Mouse (Mus musculus) limb, embryonic 14.5 days (tissue): ENCODE measurements around the gene Wwox. TPM values are rescaled to one million over a fixed set of nuclear protein-coding genes. Genes with fewer than 3 reads are reported as not detected.

Experiments used
- ATAC-seq: fragments of 200-750 bp; cut with Nextera tagmentation; 2 replicates; pipeline ENCODE4 v1.8.0; 2017; ENCODE audit warnings: low read depth, moderate number of reproducible peaks, moderate TSS enrichment; ENCODE audit not compliant: low FRiP score
- DNase-seq: peaks from one replicate; pipeline ENCODE4 v3.0.0-alpha.2; 2015; ENCODE audit warnings: low spot score
- H3K27ac ChIP-seq: fragments of 300-500 bp; sonication (generic); replicated peaks from 2 replicates; pipeline ENCODE4 v1.5.1; 2014; ENCODE audit warnings: low read depth, mild to moderate bottlenecking, low read length, moderate library complexity, mixed read lengths
- H3K27me3 ChIP-seq: fragments of 300-500 bp; sonication (generic); 2 replicates; pipeline ENCODE4 v1.6.1; 2014; ENCODE audit warnings: low read length, mixed read lengths; ENCODE audit not compliant: control insufficient read depth, insufficient read depth
- H3K36me3 ChIP-seq: fragments of 300-500 bp; sonication (generic); 2 replicates; pipeline ENCODE4 v1.6.1; 2014; ENCODE audit warnings: mild to moderate bottlenecking, low read length, moderate library complexity, mixed read lengths; ENCODE audit not compliant: control insufficient read depth, insufficient read depth
- H3K4me1 ChIP-seq: fragments of 300-500 bp; sonication (generic); 2 replicates; pipeline ENCODE4 v1.6.1; 2014; ENCODE audit warnings: antibody characterized with exemption, low read length, mixed read lengths; ENCODE audit not compliant: control insufficient read depth, insufficient read depth
- H3K4me2 ChIP-seq: fragments of 300-500 bp; sonication (generic); replicated peaks from 2 replicates; pipeline ENCODE4 v1.6.1; 2014; ENCODE audit warnings: low read depth, mild to moderate bottlenecking, low read length, moderate library complexity; ENCODE audit not compliant: severe bottlenecking
- H3K4me3 ChIP-seq: fragments of 300-500 bp; sonication (generic); replicated peaks from 2 replicates; pipeline ENCODE4 v1.5.1; 2014; ENCODE audit warnings: low read length
- H3K9ac ChIP-seq: fragments of 300-500 bp; sonication (generic); 2 replicates; pipeline ENCODE4 v1.6.1; 2014; ENCODE audit warnings: mild to moderate bottlenecking, low read depth, low read length, moderate library complexity; ENCODE audit not compliant: severe bottlenecking
- H3K9me3 ChIP-seq: fragments of 300-500 bp; sonication (generic); 2 replicates; pipeline ENCODE4 v1.6.1; 2016; ENCODE audit warnings: low read length; ENCODE audit not compliant: control insufficient read depth
- POLR2A ChIP-seq: fragments of 200-500 bp; IDR thresholded peaks from 2 replicates; pipeline ENCODE4 v1.8.0; 2012; ENCODE audit warnings: inconsistent platforms, mild to moderate bottlenecking, moderate library complexity, borderline replicate concordance; ENCODE audit not compliant: insufficient read depth, insufficient read length; ENCODE audit errors: extremely low read depth
- WGBS: fragments of 180-500 bp; shearing (Covaris S2); extraction: QIAGEN DNeasy Blood & Tissue Kit; methylation state at CpG from one replicate; pipeline ENCODE4 v1.1.7; 2014; 5-methylcytosine and 5-hydroxymethylcytosine counted together
- polyA plus RNA-seq, 2 experiments: library from polyadenylated mRNA; depleted of rRNA in 1 of 2; stranded (reverse) in 1 of 2; unstranded in 1 of 2; fragments of >200 nt; fragmentation: Nextera tagmentation in 1 of 2; extraction: Ambion mirVana in 1 of 2; gene quantifications; 2 replicates each; pipeline versions ENCODE4 v1.2.1 to v1.2.3; 2012 to 2014

Gene Wwox
- polyA plus RNA-seq, 2 experiments = 8.6 to 9.4 TPM

- ATAC-seq (no peak), DNase-seq (no peak)
- no peak for TF ChIP-seq POLR2A
- H3K4me3 ChIP-seq = no peak overlapping the region
- H3K4me1 ChIP-seq = no peaks in the 10 kb centered on the region
- no peaks in the 10 kb centered on the region for H3K9me3 ChIP-seq
- H3K9ac ChIP-seq = no peak overlapping the region
- WGBS = 88% methylated on average over 10 of the region's 10 CpGs
- H3K27ac ChIP-seq = no peak overlapping the region
- no peak overlapping the region for H3K4me2 ChIP-seq
- no peaks in the 10 kb centered on the region for H3K36me3 ChIP-seq
- H3K27me3 ChIP-seq = no peaks in the 10 kb centered on the region
Observed at GRCm38 (mm10) chr8:114839998-114840397, 400.5 kb downstream of the Wwox start.

- Histone ChIP-seq H3K36me3 (no peaks in the 10 kb centered on the region), H3K27me3 (no peaks in the 10 kb centered on the region), H3K27ac (no peak overlapping the region), H3K4me2 (no peak overlapping the region), H3K4me1 (no peaks in the 10 kb centered on the region), H3K9me3 (no peaks in the 10 kb centered on the region), H3K4me3 (no peak overlapping the region), H3K9ac (no peak overlapping the region)
- DNase-seq = no peak
- ATAC-seq = no peak
- TF ChIP-seq POLR2A = no peak
- WGBS = 82% methylated on average over 7 of the region's 7 CpGs
Observed at GRCm38 (mm10) chr8:114847666-114848065, 408.2 kb downstream of the Wwox start.

- no peaks in the 10 kb centered on the region for H3K9me3 ChIP-seq
- DNase-seq (no peak), ATAC-seq (no peak)
- no peak overlapping the region for H3K9ac ChIP-seq
- H3K36me3 ChIP-seq = no peaks in the 10 kb centered on the region
- H3K4me2 ChIP-seq = no peak overlapping the region
- no peak overlapping the region for H3K27ac ChIP-seq
- H3K4me1 ChIP-seq = no peaks in the 10 kb centered on the region
- WGBS = 76% methylated on average over 9 of the region's 9 CpGs
- H3K4me3 ChIP-seq = no peak overlapping the region
- no peaks in the 10 kb centered on the region for H3K27me3 ChIP-seq
- no peak for TF ChIP-seq POLR2A
Observed at GRCm38 (mm10) chr8:114849461-114849860, 410.0 kb downstream of the Wwox start.

GRCm38 (mm10) chr8:114850014-114850870 is 410.8 kb downstream of the Wwox start:
- H3K9ac ChIP-seq = no peak overlapping the region
- no peaks in the 10 kb centered on the region for H3K4me1 ChIP-seq
- no peaks in the 10 kb centered on the region for H3K36me3 ChIP-seq
- no peak overlapping the region for H3K4me3 ChIP-seq
- no peaks in the 10 kb centered on the region for H3K9me3 ChIP-seq
- ATAC-seq = no peak
- no peaks in the 10 kb centered on the region for H3K27me3 ChIP-seq
- no peak for TF ChIP-seq POLR2A
- no peak overlapping the region for H3K4me2 ChIP-seq
- WGBS = 49% methylated on average over 12 of the region's 15 CpGs
- H3K27ac ChIP-seq = no peak overlapping the region
- no peak for DNase-seq

- Histone ChIP-seq H3K27ac (no peak overlapping the region), H3K4me2 (no peak overlapping the region), H3K36me3 (no peaks in the 10 kb centered on the region), H3K9me3 (no peaks in the 10 kb centered on the region), H3K4me1 (no peaks in the 10 kb centered on the region), H3K27me3 (no peaks in the 10 kb centered on the region), H3K9ac (no peak overlapping the region), H3K4me3 (no peak overlapping the region)
- TF ChIP-seq POLR2A = no peak
- no peak for DNase-seq
- 97% methylated on average over 4 of the region's 4 CpGs for WGBS
- ATAC-seq = no peak
Observed at GRCm38 (mm10) chr8:114853765-114854164, 414.3 kb downstream of the Wwox start.

- no peaks in the 10 kb centered on the region for H3K4me1 ChIP-seq
- no peaks in the 10 kb centered on the region for H3K9me3 ChIP-seq
- no peaks in the 10 kb centered on the region for H3K27me3 ChIP-seq
- no peak overlapping the region for H3K27ac ChIP-seq
- H3K36me3 ChIP-seq = no peaks in the 10 kb centered on the region
- no peak overlapping the region for H3K4me3 ChIP-seq
- no peak for TF ChIP-seq POLR2A
- no peak overlapping the region for H3K4me2 ChIP-seq
- WGBS = 61% methylated on average over 7 of the region's 7 CpGs
- DNase-seq (no peak), ATAC-seq (no peak)
- no peak overlapping the region for H3K9ac ChIP-seq
Observed at GRCm38 (mm10) chr8:114855833-114856232, 416.4 kb downstream of the Wwox start.
